Mouse (Mus musculus): ENCODE measurements around the gene Hspa1b. TPM values are rescaled to one million over a fixed set of nuclear protein-coding genes. Genes with fewer than 3 reads are reported as not detected.
A peak's percentile ranks its signal among the peaks of the same experiment; 100 is the strongest.
"Not testable (repeated sequence)": the region's sequence is repeated elsewhere in the genome, so short reads cannot be mapped to it uniquely, and the experiment has no call there.

The Hspa1b gene
- total RNA-seq, 4 experiments from 2014 or later = 13.2 to 31.7 (median 24.2) TPM

DNA sequence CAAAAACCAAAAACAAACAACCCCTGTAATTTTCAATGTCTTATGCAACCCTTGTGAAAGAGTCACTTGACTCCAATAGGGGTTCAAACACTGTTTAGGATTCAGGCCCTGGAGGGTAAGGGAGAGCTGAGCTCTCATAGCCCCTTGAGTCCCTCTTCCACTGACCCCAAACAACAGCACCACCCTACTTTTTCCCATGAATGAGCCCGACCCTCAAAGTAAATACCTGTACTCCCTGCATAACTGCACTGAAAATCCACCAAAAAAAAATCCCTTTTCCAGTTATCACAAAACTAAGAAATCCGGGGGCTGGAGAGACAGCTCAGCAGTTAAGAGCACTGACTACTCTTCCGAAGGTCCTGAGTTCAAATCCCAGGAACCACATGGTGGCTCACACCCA, 3.2 kb downstream of the Hspa1b start:
- DNase-seq (ENCODE audit: low spot score in 2 of 2) = no peak

DNA sequence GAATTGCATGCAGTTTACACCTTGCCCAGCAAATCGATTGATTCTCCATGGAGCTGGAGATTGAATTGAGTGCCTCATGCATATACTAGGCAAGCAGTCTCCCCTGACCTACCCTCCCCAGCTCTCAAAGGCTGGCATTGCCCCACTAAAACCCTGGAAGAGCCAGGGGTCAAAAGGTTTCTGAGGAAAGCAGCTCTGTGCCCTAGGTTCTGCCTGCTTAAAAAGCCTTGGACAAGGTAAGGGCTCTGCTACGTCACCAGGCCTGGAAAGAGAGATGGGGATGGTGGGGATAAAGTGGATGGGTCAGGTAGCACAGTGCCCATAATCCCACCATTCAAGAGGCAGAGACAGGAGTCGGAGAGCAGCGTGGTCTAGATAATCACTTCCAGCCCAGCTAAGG, 4.2 kb downstream of the Hspa1b start:
- DNase-seq (ENCODE audit: low spot score in 2 of 2) = no peak

DNA sequence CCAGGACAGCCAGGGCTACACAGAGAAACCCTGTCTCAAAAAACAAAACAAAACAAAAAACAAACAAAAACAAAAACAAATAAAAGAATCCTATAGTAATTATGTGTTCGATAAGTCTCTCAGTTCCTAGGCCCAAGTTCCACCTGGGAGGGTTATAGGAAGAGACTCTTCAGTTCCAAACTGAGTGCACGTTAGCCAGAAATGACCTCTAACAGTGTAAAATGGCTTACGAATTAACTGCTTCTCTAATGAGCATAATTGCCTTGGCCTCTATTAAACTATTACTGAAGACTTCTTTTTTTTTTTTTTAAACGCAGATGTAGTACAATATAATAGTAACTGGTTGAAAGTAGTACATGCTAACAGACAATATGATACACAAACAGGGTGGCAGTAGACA, 5.1 kb downstream of the Hspa1b start:
- DNase-seq (ENCODE audit: low spot score in 2 of 2) = no peak

DNA sequence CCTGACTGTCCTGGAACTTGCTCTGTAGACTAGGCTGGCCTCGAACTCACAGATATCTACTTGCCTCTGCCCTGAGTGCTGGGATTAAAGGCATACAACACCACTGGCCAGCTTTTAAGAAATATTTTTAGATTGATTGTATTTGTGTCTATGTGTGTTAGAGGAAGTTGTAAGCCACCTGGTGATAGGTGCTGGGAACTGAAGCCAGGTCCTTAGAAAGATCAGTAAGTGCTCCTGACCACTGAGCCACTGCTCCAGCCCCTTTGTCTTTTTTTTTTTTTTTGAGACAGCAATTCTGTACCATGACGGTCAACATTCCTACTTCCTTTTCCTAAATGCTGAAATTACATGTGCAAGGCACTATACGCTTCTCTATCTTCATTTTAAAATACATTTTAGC, 5.8 kb downstream of the Hspa1b start:
- DNase-seq (ENCODE audit: low spot score in 2 of 2) = no peak

DNA sequence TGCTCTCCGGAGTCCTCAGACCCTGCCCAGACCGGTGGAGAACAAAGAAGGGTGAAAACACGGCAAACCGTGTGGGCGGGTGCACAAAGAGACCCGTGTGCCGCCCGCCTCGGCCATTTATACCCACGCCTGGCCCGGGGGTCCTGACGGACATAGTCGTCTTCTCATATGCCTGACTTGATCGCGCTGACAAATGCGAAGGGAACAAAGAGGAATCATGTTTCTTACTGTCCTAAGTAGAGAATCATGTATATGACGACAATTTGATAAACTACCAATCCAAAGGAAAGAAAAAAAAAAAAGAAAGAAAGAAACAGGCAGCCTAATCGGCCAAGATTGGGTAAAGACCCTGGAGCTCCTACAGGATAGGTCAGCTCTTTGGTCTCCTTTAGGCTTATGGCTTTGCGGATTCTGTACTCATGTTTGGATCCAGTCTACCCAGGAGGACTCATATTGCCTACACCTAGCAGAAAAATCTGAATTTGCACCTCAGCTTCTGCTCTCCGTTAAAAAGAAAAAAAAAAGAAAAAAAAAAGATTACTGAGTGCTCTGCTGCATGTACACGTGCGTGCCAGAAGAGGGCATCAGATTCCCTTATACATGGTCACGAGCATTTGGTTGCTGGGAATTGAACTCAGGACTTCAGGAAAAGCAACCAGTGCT, 6.5 kb downstream of the Hspa1b start:
- peak in 1 of 2 experiments; percentile 79 for DNase-seq (ENCODE audit: low spot score in 2 of 2)

DNA sequence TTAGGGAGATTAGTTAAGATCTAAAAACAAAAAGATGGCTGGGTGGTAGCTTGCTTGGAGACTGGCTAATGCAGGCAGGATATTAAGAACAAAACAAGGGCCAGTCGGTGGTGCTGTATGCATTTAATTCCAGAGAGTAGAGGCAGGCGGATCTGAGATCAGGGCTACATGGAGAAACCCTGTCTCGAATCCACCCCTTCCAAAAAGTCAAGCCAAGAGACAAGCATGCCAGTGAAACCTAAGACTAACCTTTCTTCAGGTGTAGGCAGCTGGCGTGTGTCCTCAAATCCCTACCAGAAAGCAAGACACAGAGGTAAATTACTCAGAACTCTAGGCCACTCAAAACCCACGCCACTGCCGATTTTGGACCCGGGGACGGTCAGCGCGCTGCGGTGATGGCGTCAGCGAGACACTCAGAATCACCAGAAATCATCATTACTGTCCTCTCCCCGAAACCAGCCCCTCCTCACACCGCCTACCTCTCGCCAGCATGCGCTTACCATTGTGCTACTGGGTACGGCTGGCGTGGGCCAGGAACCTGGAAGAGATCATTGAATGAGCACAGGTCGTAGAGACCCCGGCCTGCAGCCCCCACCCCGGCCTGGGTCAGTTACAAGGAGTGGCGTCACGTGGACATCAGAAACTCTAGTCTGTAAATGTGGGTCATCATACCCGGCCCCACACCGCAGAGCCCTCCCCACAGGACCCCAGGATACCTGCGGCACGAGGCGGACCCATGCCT, 7.2 kb downstream of the Hspa1b start:
- peak in 1 of 2 experiments; percentile 51 for DNase-seq (ENCODE audit: low spot score in 2 of 2)

DNA sequence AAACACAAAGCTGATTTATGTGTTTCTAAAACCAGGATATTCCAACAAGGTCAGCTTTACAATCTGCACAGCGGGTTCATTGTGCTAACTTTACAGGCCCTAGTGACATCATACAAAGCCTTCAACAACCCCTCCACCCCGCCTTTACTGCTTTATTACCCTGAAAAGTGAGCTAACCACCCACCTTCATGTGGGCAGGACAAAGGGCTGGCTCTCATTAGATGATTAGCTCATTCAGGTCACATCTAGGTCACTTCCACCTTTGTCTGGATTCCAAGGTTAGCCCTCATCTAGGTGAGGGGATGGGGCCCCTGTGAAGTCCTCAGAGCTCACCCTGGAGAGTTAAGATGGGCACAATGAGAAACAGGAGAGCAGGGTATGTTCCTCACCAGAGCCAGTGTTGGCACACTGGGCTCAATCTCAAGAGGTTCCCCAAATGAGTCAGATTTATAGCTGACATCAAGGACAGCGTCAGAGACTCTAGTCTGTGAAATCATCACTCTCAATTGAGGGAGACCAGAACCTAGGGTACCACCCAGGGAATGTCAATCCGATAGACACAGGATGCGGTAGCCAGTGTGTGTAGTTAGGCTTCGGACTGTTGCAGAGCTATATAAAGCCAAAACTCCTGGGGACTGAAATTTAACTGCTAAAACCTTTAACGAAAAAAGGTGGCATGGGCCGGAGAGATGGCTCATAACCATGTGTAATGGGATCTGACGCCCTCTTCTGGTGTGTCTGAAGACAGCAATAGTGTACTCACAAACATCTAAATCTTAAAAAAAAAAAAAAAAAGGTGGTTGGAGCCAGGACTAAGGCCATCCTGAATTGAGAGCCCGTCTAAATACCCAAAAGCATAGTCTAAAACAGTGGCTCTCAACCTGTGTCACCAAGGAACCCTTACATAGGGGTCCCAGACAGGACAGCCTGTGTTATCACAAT, 8.3 kb downstream of the Hspa1b start:
- DNase-seq (ENCODE audit: low spot score in 2 of 2) = no peak

DNA sequence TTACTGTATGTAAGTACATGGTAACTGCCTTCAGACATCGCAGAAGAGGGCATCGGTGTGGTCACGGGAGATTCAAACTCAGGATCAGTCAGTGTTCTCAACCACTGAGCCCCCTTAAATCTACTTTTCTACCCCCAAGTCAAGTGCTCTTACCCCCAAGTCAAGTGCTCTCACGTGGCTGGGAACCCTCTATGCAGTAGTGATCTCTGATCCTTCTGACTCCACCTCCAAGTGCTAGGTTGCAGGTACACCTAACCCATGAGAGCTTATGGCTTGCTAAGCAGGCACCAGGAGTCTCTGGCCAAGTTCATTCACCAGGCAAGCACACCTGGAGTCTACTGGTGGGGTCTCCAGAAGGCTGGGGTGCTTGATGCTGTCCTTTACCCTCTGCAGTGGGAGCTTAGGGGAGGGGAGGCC, 9.5 kb downstream of the Hspa1b start:
- no peak for DNase-seq (ENCODE audit: low spot score in 2 of 2)

DNA sequence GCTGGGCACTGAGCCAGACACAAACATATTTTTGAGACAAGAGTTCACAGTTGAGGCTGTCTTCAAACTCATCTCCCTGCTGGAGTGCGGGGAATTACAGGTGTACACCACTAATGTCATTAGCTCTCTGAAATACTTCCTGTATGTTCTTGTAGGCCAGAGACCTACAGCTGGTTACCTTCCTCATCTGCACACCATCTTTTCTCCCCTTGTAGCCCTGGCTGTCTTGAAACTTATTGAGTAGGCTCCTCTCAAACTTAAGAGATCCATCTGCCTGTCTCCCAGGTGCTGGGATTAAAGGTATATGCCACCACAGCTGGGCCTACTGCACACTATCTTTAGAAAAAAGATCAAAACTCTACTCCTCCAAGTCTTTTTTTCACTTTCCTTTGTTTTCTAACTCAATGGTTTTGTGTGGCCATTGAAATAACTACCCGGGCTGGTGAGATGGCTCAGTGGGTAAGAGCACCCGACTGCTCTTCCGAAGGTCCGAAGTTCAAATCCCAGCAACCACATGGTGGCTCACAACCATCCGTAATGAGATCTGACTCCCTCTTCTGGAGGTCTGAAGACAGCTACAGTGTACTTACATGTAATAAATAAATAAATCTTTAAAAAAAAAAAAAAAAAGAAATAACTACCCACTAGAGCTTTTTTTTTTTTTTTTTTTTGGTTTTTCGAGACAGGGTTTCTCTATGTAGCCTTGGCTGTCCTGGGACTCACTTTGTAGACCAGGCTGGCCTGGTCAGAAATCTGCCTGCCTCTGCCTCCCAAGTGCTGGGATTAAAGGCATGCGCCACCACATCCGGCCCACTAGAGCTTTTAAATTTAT, 10.1 kb downstream of the Hspa1b start:
- not testable (repeated sequence) for DNase-seq (ENCODE audit: low spot score in 2 of 2)

DNA sequence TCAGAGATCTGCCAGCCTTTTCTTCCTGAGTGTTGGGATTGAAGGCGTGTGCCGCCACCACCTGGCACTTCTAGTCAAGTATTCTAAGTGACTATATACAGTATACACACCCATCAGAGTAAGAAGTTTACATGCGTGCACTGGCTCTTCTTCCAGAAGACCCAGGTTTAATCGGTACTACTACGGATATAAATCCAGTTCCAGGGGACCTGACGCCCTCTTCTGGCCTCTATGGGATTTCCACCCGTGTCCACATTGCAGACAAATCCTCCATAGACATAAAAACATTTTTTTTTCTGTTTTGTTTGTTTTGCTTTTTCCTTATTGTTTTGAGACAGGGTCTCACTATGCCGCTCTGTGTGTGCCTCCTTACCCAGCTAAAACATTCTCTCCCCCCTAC, 11.4 kb downstream of the Hspa1b start:
- no peak for DNase-seq (ENCODE audit: low spot score in 2 of 2)

DNA sequence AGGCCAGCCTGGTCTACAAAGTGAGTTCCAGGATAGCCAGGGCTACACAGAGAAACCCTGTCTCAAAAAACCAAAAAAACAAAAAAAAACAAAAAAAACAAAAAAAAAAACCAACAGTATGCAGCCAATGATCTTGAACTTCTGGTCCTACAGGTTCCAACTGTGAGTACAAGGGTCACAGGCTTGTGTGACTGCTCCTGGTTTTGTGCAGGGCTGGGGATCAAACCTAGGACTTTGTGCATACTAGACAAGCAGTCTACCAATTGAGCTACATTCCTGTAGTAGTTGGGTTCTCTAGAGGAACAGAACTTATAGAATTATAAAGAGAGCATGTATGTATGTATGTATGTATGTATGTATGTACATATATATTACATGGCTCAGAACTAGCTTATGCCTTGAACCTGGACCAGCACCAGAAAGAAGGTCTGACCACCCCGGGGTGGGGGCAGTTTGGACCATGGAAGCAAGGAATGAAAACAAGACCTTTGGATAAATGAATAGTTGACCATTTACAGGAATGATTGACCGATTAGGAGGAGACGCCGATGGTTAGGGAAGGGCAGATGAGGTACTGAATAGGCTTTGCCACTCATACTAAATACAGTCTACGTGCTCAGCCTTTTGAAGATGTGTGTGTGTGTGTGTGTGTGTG, 12.4 kb downstream of the Hspa1b start:
- no peak for DNase-seq (ENCODE audit: low spot score in 2 of 2)

DNA sequence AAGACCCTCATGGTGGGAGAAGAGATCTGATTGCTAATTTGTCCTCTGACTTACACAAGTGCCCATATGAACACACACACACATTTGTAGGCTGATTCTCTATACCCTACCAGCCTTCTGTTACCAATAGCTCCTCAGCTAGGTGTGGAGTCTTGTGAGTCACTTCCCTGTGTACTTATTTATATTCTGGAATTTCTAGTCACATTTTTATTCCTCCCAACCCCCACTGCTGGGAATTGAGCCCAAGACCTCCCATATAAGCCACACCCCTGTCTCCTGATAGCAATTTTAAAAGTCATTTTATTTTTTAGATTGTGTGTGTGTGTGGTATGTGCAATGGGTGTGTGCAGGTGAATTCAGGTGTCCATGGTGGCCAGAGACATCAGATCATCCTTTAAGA, 14.7 kb downstream of the Hspa1b start:
- no peak for DNase-seq (ENCODE audit: low spot score in 2 of 2)

DNA sequence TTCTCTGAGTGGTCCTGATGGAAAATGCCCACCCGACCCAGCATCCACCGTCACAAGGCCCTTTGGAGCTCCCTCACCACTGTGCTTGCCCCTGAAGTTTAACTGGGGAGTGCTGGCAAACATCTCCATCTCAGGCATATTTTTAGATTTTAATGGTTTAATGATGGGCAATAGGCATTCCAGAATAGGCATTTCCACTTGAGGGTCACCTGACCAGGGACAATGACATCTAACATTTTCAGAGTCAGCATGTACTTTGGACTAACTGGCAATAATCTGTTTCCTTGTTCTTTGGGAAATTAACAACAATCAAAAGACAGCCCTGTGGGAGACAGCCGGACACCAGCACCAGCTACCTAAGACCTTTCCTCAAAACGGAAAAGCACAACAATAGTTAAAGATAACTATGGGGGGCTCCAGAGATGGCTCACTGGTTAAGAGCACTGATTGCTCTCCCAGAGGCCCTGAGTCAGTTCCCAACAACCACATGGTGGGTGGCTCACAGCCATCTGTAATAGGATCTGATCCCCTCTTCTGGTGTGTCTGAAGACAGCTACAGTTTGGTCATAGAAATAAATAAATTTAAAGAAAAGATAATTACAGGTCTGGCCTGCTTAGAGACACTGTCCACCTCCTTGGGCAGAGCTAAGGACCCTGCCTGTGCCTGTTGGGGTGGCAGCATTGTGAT, 15.8 kb downstream of the Hspa1b start:
- no peak for DNase-seq (ENCODE audit: low spot score in 2 of 2)

DNA sequence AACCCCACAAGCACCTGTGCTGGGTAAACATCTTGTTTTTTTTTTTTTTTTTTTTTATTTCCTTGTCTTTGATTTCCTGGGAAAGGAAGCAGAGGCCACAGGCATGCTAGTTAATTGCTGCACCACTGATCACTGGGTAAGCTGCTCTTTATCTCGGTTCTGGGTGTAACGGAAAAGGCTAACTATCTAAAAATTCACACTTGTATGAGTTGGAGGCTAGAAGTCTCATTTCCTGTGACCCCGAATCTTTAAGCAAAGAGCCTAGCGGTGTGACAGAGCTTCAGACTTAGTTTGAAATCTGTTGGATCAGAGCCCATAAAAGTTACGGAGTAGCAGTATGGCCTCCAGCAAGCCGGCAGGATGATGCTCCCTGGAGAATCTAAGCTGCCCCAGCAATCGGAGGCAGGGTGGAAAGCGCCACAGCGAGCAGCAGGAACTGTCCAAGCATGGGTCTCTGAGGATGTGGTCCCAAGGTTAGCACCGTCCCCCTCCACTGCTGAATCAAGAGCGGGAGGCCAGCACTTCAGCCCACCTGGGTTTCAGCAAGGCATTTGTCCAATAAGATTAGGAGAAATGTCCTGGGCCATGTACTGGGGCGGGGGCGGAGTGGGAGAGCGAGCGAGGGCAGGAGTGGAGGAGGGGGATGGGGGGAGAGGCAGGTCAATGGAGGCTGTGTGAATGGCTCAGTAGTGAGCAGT, 17.5 kb downstream of the Hspa1b start:
- DNase-seq (ENCODE audit: low spot score in 2 of 2) = no peak

DNA sequence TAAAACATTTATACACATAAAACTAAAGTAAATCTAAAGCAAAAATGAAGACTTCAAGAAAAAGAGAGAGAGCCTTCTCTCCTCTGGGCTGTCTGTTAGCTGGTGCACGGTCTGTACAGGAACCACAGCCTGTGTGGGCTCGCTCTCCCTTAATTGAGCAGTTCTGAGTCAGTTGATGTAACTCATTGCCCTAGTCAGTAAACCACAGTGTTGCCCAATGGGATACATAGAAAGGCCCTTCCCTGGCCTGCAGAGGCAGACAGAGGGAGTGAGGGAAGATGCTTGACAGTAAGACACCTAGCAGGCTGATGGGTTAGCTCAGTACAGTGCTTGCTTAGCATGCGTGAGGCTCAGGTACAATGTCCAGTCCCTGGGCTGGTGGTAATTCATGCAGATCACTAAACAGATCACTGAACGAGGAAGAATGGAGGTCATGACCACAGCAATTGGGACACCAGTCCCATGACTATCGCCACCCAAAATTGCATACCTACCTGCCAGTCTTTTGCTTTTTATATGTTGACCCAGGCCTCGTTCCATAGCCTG, 21.0 kb downstream of the Hspa1b start:
- no peak for DNase-seq (ENCODE audit: low spot score in 2 of 2)

DNA sequence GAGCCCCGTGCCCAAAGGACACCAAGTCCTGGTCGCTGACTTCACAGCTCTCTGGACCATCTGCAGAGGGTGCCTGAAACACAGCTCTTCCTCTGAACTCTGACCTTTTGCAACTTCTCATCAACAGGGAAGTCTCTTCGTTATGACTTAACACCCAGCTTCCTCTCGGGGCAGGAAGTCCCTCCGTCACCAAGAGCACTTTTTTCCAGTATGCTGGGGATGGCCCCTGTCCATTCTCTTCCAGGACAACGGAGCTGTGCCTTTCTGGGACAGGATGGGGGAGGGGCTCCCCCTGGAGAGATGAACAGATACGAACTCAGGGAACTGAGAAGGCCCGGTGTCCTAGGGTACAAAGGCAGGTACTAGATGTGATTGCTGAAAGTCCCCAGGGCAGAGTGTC, 24.2 kb downstream of the Hspa1b start:
- no peak for DNase-seq (ENCODE audit: low spot score in 2 of 2)

DNA sequence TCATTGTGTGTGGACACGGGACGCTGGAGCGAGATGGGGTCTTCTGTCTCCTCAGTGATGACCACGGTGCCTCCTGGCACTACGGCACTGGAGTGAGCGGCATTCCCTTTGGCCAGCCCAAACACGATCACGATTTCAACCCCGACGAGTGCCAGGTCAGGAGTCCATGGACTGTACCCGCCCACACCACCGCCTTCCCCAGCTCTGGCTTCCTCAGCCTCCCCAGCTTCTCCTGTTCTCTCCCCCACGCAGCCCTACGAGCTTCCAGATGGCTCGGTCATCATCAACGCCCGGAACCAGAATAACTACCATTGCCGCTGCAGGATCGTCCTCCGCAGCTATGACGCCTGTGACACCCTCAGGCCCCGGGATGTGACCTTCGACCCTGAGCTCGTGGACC, 25.0 kb downstream of the Hspa1b start:
- DNase-seq (ENCODE audit: low spot score in 2 of 2) = no peak

DNA sequence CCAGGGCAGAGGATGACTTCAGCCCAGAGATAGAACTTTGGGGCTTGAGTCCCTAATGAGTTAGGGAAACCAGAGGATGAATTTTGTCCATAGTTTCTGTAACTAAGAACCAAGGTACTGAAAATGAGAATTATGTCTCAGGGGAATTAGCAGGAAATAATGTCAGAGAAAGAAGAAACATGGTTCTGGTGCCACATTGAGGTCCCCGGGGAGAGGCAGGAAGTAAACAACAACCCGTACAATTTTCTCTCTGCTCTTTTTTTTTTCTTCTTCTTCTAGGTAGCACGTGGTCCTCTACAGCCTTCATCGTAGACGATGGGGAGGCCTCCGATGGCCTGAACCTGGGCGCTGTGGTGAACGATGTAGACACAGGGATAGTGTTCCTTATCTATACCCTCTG, 26.8 kb downstream of the Hspa1b start:
- DNase-seq (ENCODE audit: low spot score in 2 of 2) = no peak

DNA sequence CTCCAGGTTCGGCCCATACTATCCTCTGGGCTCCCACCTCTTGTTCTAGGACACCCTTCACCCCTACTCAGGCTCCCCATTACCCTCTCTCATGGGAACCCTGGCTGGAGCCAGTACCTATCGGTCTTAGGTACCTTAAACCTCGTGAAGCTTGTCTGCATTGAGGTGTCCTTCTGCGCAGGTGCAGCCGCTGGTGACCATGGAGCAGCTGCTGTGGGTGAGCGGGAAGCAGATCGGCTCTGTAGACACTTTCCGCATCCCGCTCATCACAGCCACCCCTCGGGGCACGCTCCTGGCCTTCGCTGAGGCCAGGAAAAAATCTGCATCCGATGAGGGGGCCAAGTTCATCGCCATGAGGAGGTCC, 27.3 kb downstream of the Hspa1b start:
- peak in 1 of 2 experiments; percentile 32 for DNase-seq (ENCODE audit: low spot score in 2 of 2)

Measured in layer of hippocampus, adult 8-10 months (tissue).